Mouse (Mus musculus) bone marrow, adult 2 months (tissue): ENCODE results near the gene Timeless. TPM values are rescaled to one million over a fixed set of nuclear protein-coding genes. Genes with fewer than 3 reads are reported as not detected.
"Not testable (repeated sequence)": the region's sequence is repeated elsewhere in the genome, so short reads cannot be mapped to it uniquely, and the experiment has no call there.

ENCODE experiments used
- H3K27ac ChIP-seq: fragments of 200-500 bp; 2 replicates; pipeline ENCODE4 v1.5.1; 2012; ENCODE audit warnings: low read depth, mild to moderate bottlenecking, control low read depth, inconsistent platforms, low read length; ENCODE audit not compliant: control insufficient read depth, poor library complexity, insufficient read depth
- H3K4me1 ChIP-seq: fragments of 200-500 bp; 2 replicates; pipeline ENCODE4 v1.6.1; 2011; ENCODE audit warnings: low read length; ENCODE audit not compliant: control insufficient read depth, insufficient read depth
- H3K4me3 ChIP-seq: fragments of 200-500 bp; replicated peaks from 2 replicates; pipeline ENCODE3; 2011; ENCODE audit warnings: mild to moderate bottlenecking, low read depth, low read length, control low read depth; ENCODE audit not compliant: control insufficient read depth
- CTCF ChIP-seq: fragments of 200-500 bp; IDR thresholded peaks from 2 replicates; pipeline ENCODE4 v1.5.1; 2011; ENCODE audit warnings: low read length, control low read depth; ENCODE audit not compliant: control insufficient read depth, insufficient read depth
- POLR2A ChIP-seq: fragments of 200-500 bp; IDR thresholded peaks from 2 replicates; pipeline ENCODE4 v1.6.1; 2011; ENCODE audit warnings: low read depth, mild to moderate bottlenecking, control low read depth, low read length, borderline replicate concordance; ENCODE audit not compliant: control insufficient read depth
- WGBS: fragments of 180-500 bp; shearing (Covaris S2); methylation state at CpG from one replicate; pipeline ENCODE4 v1.1.7; 2018; 5-methylcytosine and 5-hydroxymethylcytosine counted together
- polyA plus RNA-seq: library from polyadenylated mRNA; stranded (reverse); fragments of >200 nt; gene quantifications from 2 replicates; pipeline ENCODE4 v1.2.4, GENCODE M21; 2011; ENCODE audit warnings: low replicate concordance; ENCODE audit not compliant: missing spikeins, insufficient read depth, insufficient read length

Gene Timeless
- polyA plus RNA-seq = 45.9 and 61.1 TPM in 2 replicates

- TF ChIP-seq CTCF = no peak
- peak; percentile 92 for TF ChIP-seq POLR2A
- under 1% methylated on average over 58 of the region's 58 CpGs for WGBS
These were observed at the start of gene Timeless for GRCm38 (mm10) chr10:128231697-128232419. Gene Timeless, plus strand, starts transcription at chr10:128232065.

GRCm38 (mm10) chr10:128184296-128184695, 47.6 kb upstream of the Timeless start:
- peaks cover 1% of the 10 kb centered on the region for H3K4me1 ChIP-seq
- H3K4me3 ChIP-seq = no peak overlapping the region
- 89% methylated on average over 2 of the region's 2 CpGs for WGBS
- TF ChIP-seq CTCF (no peak), POLR2A (no peak)
- no peak overlapping the region for H3K27ac ChIP-seq

More at GRCm38 (mm10) chr10:128231697-128232419, at the start of gene Timeless:
- peak within 1 kb of the TSS; percentile 73 for H3K4me3 ChIP-seq
- H3K27ac ChIP-seq = peak within 1 kb of the TSS; percentile 76
- H3K4me1 ChIP-seq = no peaks in the 10 kb centered on the region; the same call in 1 of the 2 replicates

GRCm38 (mm10) chr10:128185277-128185940, 46.5 kb upstream of the Timeless start:
- no peaks in the 10 kb centered on the region; the same call in 1 of the 2 replicates for H3K4me1 ChIP-seq
- WGBS = 75% methylated on average over 6 of the region's 6 CpGs
- H3K27ac ChIP-seq = no peak overlapping the region
- H3K4me3 ChIP-seq = no peak overlapping the region
- TF ChIP-seq POLR2A = no peak
- no peak for TF ChIP-seq CTCF

- H3K4me1 ChIP-seq = no peaks in the 10 kb centered on the region; the same call in 1 of the 2 replicates
- no peak overlapping the region for H3K27ac ChIP-seq
- TF ChIP-seq POLR2A (no peak), CTCF (peak; percentile 92)
- WGBS = 63% methylated on average over 2 of the region's 2 CpGs
- no peak overlapping the region for H3K4me3 ChIP-seq
These were observed 45.9 kb upstream of the Timeless start for GRCm38 (mm10) chr10:128185959-128186358.

- Histone ChIP-seq H3K4me3 (no peak overlapping the region), H3K27ac (no peak overlapping the region), H3K4me1 (no peaks in the 10 kb centered on the region; the same call in 1 of the 2 replicates)
- TF ChIP-seq POLR2A = no peak
- TF ChIP-seq CTCF = no peak
- 64% methylated on average over 5 of the region's 5 CpGs for WGBS
These were observed 44.7 kb upstream of the Timeless start for GRCm38 (mm10) chr10:128187181-128187605.

- 52% methylated on average over 2 of the region's 2 CpGs for WGBS
- H3K4me1 ChIP-seq = no peaks in the 10 kb centered on the region; the same call in 1 of the 2 replicates
- TF ChIP-seq POLR2A (no peak), CTCF (peak; percentile 34)
- H3K27ac ChIP-seq = no peak overlapping the region
- no peak overlapping the region for H3K4me3 ChIP-seq
These were observed 43.5 kb upstream of the Timeless start for GRCm38 (mm10) chr10:128188242-128188877.

GRCm38 (mm10) chr10:128191472-128191871, 40.4 kb upstream of the Timeless start:
- H3K4me1 ChIP-seq = peaks cover 2% of the 10 kb centered on the region; the same call in 1 of the 2 replicates
- H3K4me3 ChIP-seq = no peak overlapping the region
- TF ChIP-seq POLR2A (no peak), CTCF (no peak)
- WGBS = 38% methylated on average over 2 of the region's 2 CpGs
- H3K27ac ChIP-seq = no peak overlapping the region

- 80% methylated on average over 3 of the region's 3 CpGs for WGBS
- not testable (repeated sequence) for H3K4me3 ChIP-seq, H3K4me1 ChIP-seq, H3K27ac ChIP-seq
These were observed 39.7 kb upstream of the Timeless start for GRCm38 (mm10) chr10:128192030-128192766.
